Mouse (Mus musculus): ENCODE data around the gene Cdc42se2.

Cdc42se2 gene

DNA sequence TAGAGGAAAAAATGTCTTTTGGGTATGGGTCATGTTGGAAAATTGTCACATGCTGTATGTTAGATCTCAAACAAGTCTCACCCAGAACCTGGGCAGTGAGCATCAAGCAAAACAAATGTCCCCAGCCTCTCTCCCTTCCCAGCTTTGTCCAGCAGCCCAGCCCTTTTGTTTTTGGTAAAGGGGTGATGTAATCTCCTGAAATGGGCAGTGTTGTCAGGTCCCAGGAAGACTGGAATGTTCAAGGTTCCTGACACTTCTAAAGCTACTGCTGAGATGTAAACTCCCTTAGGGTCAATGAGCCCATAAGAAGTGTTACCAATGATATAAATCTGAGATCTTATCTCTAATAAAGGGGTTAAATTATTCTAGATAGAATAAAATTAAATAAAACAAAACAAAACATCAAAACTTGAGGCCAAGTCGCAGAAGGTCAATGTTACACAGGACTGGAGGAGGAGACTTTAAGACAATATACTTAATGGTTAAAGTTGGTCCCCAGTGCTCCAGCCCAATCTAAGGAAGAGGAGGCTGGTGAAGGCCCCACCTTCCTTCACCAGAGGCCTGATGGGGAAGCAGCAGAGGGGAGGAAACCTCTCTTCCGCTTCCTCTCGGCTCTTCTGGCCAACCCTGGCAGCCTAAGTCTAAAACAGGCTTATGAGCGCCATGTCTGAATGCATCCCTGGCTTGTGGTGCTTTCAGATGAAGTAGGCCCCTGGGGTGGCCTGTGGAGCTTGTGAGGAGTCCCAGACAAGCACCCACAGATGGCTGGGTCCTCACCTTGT, 76.8 kb downstream of the Cdc42se2 start:
- peak; percentile 30 for DNase-seq (ENCODE audit: low read depth, low spot score)

- DNase-seq (ENCODE audit: low read depth, low spot score): no peak
These were observed 77.8 kb downstream of the Cdc42se2 start for GRCm38 (mm10) chr11:54709645-54710044.

DNA sequence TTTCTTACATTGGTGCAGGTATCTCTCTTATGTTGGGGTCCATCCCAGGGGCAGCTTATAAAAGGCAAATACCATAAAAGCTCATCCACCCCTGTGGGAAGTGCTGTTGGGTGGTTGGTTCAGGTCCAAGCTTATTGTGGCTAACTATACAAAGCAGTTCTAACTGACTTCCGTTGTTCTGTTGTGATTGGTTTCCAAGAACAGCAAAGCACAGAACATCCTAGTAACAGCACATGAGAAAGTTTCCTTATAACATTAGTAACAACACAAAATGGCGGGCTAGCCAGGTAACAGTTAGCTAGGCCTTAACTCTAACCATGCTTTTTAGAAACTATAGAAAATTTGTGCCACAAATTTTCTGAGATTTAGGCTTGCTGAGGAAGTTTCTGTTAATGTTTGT, 79.3 kb downstream of the Cdc42se2 start:
- DNase-seq (ENCODE audit: low read depth, low spot score): peak; percentile 52

DNA sequence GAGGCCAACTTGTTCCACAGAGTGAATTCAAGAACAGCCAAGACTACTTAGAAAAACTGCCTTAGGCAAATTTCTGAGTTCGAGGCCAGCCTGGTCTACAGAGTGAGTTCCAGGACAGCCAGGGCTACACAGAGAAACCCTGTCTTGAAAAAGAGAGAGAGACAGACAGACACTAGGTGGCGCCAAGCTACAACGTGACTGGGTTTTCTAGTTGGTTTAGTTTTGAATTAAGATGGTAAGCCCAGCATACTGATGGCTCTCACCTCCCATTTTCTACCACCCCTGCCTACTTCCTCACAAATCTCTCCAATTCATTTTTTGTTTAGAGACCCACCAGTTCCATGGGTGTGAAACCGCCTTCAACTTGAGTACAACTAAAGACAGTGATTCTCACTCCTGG, 84.2 kb downstream of the Cdc42se2 start:
- DNase-seq (ENCODE audit: low read depth, low spot score): peak; percentile 89

DNA sequence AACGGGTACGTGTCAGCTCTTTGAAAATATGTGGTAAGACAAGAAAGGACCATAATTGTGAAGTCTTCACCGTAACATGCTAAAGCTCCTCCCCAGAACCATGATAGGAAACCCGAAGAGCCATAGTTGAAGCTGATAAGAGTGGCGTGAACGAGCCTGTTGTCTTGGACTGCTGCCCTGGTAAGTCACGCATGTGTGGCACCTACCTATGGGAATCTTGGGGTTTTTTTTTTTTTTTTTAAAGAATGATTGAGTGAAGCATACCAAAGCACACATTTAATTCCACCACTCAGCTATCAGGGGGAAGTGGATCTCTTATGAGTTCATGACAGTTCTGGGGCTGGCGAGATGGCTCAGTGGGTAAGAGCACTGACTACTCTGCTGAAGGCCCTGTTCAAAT, 85.6 kb downstream of the Cdc42se2 start:
- no peak for DNase-seq (ENCODE audit: low read depth, low spot score)

DNA sequence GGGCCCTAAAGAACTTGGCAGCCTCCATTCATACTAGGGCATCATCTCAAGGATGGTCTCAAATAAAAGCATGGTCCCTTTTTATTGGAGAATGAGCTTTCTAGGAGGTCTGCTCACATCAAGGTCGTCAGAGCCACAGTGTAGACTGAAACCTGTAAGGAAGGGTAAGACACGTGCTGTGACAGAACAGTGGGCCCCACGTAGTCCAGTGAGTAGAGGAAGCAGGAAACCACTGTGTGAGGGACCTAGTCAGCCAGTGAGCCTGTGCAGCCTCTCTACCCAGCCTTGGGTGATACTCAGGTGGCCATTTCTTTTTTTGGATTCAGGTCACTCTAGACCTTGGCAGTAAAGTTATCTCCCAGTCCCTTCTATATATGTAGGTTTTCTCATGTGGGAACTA, 87.5 kb downstream of the Cdc42se2 start:
- DNase-seq (ENCODE audit: low read depth, low spot score): peak; percentile 45

GRCm38 (mm10) chr11:54698636-54699035, 88.8 kb downstream of the Cdc42se2 start:
- no peak for DNase-seq (ENCODE audit: low read depth, low spot score)

- no peak for DNase-seq (ENCODE audit: low read depth, low spot score)
These were observed 89.9 kb downstream of the Cdc42se2 start for GRCm38 (mm10) chr11:54697611-54698010.

DNA sequence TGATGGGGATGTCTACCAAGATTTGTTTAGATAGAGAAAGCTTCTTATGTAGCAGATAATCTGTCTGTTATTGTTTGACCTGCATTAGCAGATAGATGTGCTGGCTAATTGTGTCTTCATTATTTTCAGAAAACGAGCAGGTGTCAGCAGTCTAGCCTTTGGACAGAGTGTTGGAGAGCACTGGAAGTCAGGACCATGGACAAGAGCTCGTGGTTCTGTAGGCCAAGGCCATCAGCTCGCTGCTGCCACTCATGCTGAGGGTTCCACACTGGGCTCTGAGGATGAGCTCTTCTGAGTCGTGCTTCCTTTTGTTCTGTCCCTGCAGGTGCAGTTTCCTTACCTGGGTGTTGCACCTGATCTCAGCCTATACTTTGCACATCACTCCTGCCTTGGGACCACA, 91.5 kb downstream of the Cdc42se2 start:
- no peak for DNase-seq (ENCODE audit: low read depth, low spot score)

- DNase-seq (ENCODE audit: low read depth, low spot score): no peak
These were observed 93.2 kb downstream of the Cdc42se2 start for GRCm38 (mm10) chr11:54694291-54694690.

GRCm38 (mm10) chr11:54693696-54694095, 93.8 kb downstream of the Cdc42se2 start:
- DNase-seq (ENCODE audit: low read depth, low spot score): no peak

GRCm38 (mm10) chr11:54691179-54691578, 96.3 kb downstream of the Cdc42se2 start:
- no peak for DNase-seq (ENCODE audit: low read depth, low spot score)

DNA sequence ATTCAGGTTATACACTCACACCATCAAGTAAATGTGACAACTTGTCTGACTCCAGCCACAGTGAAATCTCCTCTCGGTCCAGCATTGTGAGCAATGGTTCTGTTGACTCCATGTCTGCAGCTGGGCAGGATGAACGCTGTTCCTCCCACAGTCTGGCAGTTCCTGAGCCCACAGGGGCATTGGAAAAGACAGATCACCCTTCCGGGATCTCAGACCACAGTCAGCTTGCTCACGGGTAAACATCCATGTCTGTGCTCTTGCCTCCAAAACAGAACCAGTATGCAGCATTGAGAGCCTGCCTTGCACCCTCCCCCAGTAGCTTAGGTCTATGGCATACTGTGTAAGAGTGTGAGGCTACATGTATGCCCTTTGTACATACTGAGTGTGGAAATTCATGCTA, 97.3 kb downstream of the Cdc42se2 start:
- no peak for DNase-seq (ENCODE audit: low read depth, low spot score)

GRCm38 (mm10) chr11:54684831-54685230, 102.6 kb downstream of the Cdc42se2 start:
- DNase-seq (ENCODE audit: low read depth, low spot score): no peak

DNA sequence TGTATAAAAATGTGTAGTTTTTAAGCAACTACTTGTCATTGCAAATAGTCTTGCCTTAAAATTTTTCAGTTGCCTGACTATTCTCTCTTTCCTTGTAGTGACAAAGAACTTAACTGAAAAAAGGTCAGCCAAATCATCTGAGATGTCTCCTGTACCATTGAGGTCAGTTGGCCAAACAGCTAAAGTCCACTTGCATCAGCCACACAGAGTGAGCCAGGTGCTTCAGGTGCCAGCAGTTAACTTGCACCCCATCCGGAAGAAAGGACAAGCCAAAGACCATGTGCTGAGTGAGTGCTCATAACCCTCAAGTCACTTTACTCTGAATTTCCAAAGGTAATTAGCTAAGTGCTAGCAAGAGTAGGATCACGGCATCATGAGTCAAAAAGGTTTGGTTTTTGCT, 108.3 kb downstream of the Cdc42se2 start:
- DNase-seq (ENCODE audit: low read depth, low spot score): no peak

GRCm38 (mm10) chr11:54675792-54676489, 111.5 kb downstream of the Cdc42se2 start:
- DNase-seq (ENCODE audit: low read depth, low spot score): no peak

DNA sequence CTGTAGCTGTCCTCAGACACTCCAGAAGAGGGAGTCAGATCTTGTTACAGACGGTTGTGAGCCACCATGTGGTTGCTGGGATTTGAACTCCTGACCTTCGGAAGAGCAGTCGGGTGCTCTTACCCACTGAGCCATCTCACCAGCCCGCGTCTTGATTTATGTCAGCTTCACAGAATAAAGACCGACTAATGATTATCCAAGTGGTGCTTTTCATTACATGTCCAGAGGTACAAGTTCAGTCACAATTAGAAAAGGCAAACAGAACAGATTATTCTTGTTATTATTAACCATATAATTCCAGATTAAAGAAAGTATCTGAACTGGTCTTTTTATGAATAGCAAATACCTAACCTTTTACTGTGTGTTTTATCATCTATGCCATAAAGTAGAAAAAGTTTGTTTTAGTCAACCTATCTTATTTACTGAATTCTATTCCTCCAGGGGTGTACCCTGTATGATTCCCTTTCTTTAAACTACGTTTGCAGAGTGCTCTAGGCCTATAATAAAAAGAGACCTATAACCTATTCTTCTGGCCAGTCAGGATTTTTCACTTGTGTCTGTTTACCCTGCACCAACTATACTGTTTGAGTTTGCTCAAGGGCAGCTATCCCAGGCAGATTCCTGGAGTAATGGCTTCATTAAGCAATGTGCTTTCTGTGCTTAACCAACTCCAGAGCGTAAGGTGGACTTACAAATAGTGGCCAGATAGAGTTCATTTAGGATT, 113.7 kb downstream of the Cdc42se2 start:
- DNase-seq (ENCODE audit: low read depth, low spot score): no peak
